Comparison of ENCODE assay signal across 8 mouse cellular contexts in the genomic region with DNA sequence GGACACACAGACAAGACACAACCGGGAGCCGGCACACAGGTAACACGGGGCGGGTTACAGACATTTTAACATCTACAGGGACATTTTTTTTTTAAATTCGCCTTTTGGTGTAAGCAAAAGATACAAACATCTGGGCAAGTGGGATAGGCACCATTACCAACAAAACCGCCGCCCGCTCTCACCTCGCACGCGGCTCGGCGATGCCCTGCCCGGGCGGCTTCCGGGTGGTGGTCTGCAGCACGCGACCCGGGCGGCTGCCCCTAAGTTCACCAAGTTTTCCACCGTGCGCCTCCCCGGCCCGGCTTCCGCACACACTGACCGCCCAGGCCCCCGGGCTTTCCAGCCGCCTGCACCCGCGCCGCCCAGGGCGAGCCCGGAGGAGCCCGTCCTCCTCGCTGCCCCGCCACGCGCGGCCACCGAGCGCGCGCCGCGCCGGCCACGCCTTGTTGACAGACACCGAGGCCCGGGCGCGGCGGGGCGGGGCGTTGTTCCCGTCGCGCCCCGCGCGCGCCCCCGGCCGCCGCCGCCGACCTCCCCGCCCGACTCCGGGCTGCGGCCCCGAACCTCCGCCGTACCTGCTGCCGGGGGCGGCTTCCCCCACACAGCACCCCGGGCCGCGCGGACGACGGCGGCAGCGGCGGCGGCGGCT. TPM values are rescaled to one million over a fixed set of nuclear protein-coding genes. Genes with fewer than 3 reads are reported as not detected.
DNase-seq lines count a peak whose midpoint lies in the region; ATAC-seq and TF ChIP-seq lines count a peak whose summit lies in the region.

No protein-coding gene starts in this region.

- under 1% methylated on average over 68 of the region's 86 CpGs for WGBS in cerebellum, adult 2 months
- WGBS in forebrain, postnatal 0 days: 2% methylated on average over 64 of the region's 86 CpGs

- no peak for TF ChIP-seq POLR2A in cerebellum, adult 2 months (IDR thresholded peaks at IDR 0.05; ENCODE audit: borderline replicate concordance, insufficient read depth, low read length)

- peak overlapping the region; percentile 89 for H3K4me3 ChIP-seq in cerebellum, adult 2 months (replicated peaks; ENCODE audit: insufficient read depth, low read depth, low read length)
- H3K4me3 ChIP-seq in forebrain, postnatal 0 days (ENCODE audit: low read depth, low read length): peak overlapping the region; percentile 98

- peak overlapping the region; percentile 99 for H3K9ac ChIP-seq in forebrain, postnatal 0 days

- DNase-seq in MN1 (ENCODE audit: low spot score): peak; percentile 80
- DNase-seq in cerebellum, adult 2 months: peak; percentile 85 to 91
- DNase-seq in forebrain, postnatal 0 days: peak; percentile 83
- peak; percentile 68 for DNase-seq in layer of hippocampus, postnatal 25 days (ENCODE audit: extremely low spot score in 1 of 2, low spot score in 1 of 2)
- DNase-seq in lung, postnatal 25 days (ENCODE audit: low spot score): peak; percentile 87
- DNase-seq in retina, adult 2 months (ENCODE audit: low read depth, low spot score): peak; percentile 63
- peak; percentile 85 to 86 for DNase-seq in thymus, postnatal 36 days

- H3K27me3 ChIP-seq in cerebellum, adult 2 months (ENCODE audit: control insufficient read depth, insufficient read depth, low read length): no peaks in the 10 kb centered on the region
- H3K27me3 ChIP-seq in forebrain, postnatal 0 days (ENCODE audit: insufficient read depth, low read length): no peaks in the 10 kb centered on the region

- peaks cover 5% of the 10 kb centered on the region; the same call in 1 of the 2 replicates for H3K36me3 ChIP-seq in forebrain, postnatal 0 days (ENCODE audit: insufficient read depth)

- peak; percentile 88 for ATAC-seq in forebrain, postnatal 0 days
- peak; percentile 18 to 56; a peak in 3 of 4 replicates for ATAC-seq in hematopoietic stem cell, adult 5-6 weeks (replicated peaks in 1 of 2; ENCODE audit: insufficient read depth in 1 of 2, low FRiP score in 2 of 2, low TSS enrichment in 1 of 2, low read depth in 1 of 2, poor library complexity in 2 of 2, severe bottlenecking in 2 of 2)

- H3K9me3 ChIP-seq in forebrain, postnatal 0 days (ENCODE audit: low read length): no peaks in the 10 kb centered on the region

- peaks cover 17% of the 10 kb centered on the region for H3K4me1 ChIP-seq in cerebellum, adult 2 months (ENCODE audit: control insufficient read depth, insufficient read depth, low read length)
- peaks cover 19% of the 10 kb centered on the region for H3K4me1 ChIP-seq in forebrain, postnatal 0 days (ENCODE audit: insufficient read depth)

- no peak for TF ChIP-seq CTCF in cerebellum, adult 2 months (IDR thresholded peaks at IDR 0.05; ENCODE audit: borderline replicate concordance, insufficient read depth, low read depth, low read length)
- no peak for TF ChIP-seq CTCF in forebrain, postnatal 0 days (IDR thresholded peaks at IDR 0.05; ENCODE audit: low read depth)

- peak overlapping the region; percentile 76 for H3K4me2 ChIP-seq in forebrain, postnatal 0 days (ENCODE audit: low read depth)

- H3K27ac ChIP-seq in cerebellum, adult 2 months (ENCODE audit: insufficient read depth, low read length): peak overlapping the region; percentile 99
- H3K27ac ChIP-seq in forebrain, postnatal 0 days (ENCODE audit: low read depth, low read length): peak overlapping the region; percentile 98

RNA-seq across cellular contexts. Expression of gene Fbxl3, which starts 0.7 kb away (rescaled TPM):
- polyA plus RNA-seq in cerebellum, adult 2 months (2012; rRNA removed): 141 and 158 TPM in 2 replicates
- total RNA-seq in forebrain, postnatal 0 days (2014; rRNA removed): 63.9 and 77.4 TPM in 2 replicates
- 18.0 and 22.7 TPM in 2 replicates for polyA plus RNA-seq in forebrain, postnatal 0 days (2015; fragmentation: Nextera tagmentation; extraction: Ambion mirVana)
- total RNA-seq in hematopoietic stem cell, adult 5-6 weeks (2017): 96.4 and 144 TPM in 2 replicates
- 10 to 100 TPM; 87.7 to 93.2 TPM for total RNA-seq in layer of hippocampus, postnatal 25 days (2021)

RNA-seq across cellular contexts. Expression of gene Cln5, which starts 28.7 kb away (rescaled TPM):
- polyA plus RNA-seq in cerebellum, adult 2 months (2012; rRNA removed): 25.8 and 27.9 TPM in 2 replicates
- 7.6 and 8.8 TPM in 2 replicates for total RNA-seq in forebrain, postnatal 0 days (2014; rRNA removed)
- polyA plus RNA-seq in forebrain, postnatal 0 days (2015; fragmentation: Nextera tagmentation; extraction: Ambion mirVana): 7.2 and 9.7 TPM in 2 replicates
- total RNA-seq in hematopoietic stem cell, adult 5-6 weeks (2017): 44.9 and 47.3 TPM in 2 replicates
- 10 to 100 TPM in 1 of 2 experiments, 1 to 10 TPM in 1; 9.6 to 10.3 TPM for total RNA-seq in layer of hippocampus, postnatal 25 days (2021)

RNA-seq across cellular contexts. Expression of gene Acod1, which starts 51.9 kb away (rescaled TPM):
- polyA plus RNA-seq in cerebellum, adult 2 months (2012; rRNA removed): 0.10 TPM in 1 of 2 replicates, not detected in the other
- 0.08 TPM in 1 of 2 replicates, not detected in the other for total RNA-seq in forebrain, postnatal 0 days (2014; rRNA removed)
- polyA plus RNA-seq in forebrain, postnatal 0 days (2015; fragmentation: Nextera tagmentation; extraction: Ambion mirVana): not detected in 2 replicates
- total RNA-seq in hematopoietic stem cell, adult 5-6 weeks (2017): 0.19 and 1.4 TPM in 2 replicates
- under 1 TPM in 1 of 2 experiments, not detected in 1; 0.10 TPM for total RNA-seq in layer of hippocampus, postnatal 25 days (2021)

Comparison
In these comparisons a context has a peak if more than half of its experiments do, and no peak if none do; other contexts are left out.
1. Peak in every context shown above with its lines: DNase-seq, ATAC-seq, H3K4me3 ChIP-seq and H3K27ac ChIP-seq.